Mouse (Mus musculus): Measurements from ENCODE around the gene Fgd3.

Fgd3 gene

DNA sequence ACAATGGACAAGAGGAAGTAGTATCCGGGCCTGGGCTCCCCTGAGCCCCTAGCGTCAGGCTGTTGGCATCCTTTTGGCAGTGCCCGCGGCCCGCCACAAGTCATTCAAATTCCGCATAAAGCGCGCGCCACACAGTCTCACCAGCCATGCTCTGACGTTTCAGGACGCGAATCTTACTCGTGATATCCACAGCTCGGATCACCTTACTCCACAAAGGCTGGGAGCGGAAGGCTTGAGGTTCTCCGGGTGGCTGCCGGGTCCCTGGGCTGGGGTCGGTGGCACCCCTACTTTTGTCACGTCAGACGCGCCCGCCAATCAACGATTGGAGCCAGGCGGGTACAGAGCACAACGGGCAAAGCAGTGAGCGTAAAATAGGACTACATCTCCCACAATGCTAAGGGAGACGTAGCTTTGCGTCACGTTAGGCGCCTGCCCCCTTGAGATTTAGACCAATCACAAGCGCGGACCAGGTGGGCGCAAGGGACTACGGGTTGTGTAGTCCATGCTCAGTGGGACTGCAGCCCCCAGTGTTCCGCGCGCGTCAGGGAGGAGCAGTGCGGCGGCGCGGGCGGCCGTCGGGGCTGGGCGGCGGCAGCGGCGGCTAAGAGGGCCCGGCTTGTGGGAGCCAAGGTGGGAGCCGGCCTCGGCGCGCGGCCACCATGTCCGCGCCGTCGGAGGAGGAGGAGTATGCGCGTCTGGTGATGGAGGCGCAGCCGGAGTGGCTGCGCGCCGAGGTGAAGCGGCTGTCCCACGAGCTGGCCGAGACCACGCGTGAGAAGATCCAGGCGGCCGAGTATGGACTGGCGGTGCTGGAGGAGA lies 21.1 kb upstream of the Fgd3 start, which contains the start of gene Bicd2:
TSS of gene Bicd2 (plus strand) at position 574 of the 819 bp plus-strand sequence.
- peak; percentile 98 for DNase-seq

DNA sequence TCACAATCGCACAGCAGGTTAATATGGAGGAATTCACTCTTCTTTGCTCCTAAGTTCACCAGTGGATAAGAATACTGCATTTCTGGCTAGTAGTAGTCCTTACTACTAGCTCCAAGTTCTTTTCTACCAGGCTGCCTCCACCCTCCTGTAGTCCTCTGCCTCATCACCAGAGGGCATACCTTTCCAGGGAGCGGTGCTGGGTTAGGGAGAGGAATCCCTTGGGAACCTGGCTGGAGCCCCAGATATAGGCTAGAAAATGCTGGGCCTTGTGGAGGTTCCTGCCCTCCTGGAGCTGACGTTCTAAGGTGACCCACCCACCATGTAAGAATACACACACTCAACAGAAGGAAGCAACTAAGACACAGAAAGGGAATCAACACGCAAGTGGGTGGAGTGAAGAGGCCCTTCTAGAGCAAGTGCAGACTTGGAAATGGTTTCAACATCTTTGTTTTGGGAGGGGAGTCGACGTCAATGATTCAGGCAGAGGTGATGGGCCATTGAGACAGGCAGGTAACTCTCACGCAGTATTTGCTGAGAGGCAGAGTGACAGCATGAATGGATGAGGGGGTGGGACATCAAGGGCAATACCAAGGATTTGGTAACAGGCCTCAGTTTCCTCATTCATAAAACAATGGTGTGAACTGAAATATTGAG lies 18.9 kb upstream of the Fgd3 start:
- DNase-seq = peak; percentile 48

DNA sequence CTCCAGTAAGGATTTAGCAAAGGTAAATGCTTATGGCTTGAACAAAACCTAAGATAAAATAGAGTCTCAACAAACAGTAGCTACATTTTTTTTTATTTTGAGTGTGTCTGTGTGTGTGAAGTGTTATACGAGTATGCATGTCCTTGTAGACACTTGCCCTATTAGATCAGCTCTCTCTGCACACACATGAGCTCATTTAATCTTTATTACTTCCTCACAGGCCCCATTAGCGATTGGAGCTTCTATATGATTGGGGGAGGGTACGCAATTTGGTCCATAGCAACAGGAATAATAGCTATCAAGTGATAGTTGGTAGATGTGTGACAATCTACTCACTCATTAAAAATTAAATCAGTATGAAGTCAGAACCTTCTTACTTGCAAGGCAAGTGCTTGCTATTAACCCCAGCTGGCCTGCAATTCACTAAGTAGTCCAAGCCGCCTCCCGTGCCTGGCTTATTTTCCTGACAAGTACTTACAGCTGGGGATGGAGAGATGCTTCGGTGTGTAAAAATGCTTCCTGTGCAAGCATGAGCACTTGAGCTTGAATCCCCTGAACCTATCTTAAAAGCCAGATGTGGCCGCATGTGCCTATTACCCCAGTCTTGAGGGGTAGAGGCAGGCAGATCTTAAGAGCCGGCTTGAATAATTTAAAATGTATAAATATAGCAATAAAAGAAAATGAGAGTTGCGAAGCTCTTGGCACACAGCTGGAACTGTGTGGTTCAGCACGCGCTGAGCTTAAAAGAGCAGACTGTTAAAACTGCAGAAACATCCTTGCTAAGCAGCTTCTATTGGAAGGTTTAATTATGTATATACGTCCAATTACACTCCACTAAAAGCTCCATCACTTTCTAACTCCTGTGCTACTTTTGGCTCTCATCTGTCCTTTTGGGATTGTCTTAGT lies 15.2 kb upstream of the Fgd3 start:
- DNase-seq = no peak

DNA sequence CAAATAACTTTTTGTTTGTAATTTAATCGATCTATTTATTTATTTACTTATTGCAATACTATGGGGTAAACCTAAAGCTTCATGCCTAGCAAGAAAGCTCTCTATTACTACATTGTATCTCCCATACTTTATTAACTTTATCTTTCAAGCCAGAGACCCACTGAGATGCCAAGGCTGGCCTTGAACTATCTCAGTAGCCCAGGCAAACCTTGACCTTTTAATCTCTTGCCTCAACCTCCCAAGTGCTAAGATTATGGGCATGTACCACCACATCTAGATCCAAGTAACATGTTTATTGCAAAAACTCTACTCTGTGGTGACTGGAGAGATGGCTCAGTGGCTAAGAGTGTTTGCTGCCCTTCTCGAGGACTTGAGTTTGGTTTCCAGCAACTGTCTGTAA lies 13.1 kb upstream of the Fgd3 start:
- DNase-seq = no peak

DNA sequence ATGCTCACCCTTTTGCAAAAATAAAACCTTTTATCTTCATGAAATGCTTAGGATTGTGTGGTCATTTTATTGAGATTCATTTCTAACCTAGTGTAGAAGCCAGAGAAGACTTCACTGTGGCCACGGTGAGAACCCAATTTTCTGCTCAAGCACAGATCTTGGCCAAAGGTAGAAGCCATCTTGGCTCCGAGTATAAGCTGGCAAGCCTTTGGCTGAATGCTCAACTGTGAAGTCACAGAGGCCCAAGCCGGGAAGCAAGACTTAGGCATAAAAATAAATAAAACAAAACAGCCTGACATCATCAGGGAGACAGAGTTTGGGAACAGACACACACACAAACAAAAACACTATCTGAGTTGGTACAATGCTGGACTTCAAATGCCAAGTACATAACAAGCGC lies 8.0 kb upstream of the Fgd3 start:
- DNase-seq = no peak

DNA sequence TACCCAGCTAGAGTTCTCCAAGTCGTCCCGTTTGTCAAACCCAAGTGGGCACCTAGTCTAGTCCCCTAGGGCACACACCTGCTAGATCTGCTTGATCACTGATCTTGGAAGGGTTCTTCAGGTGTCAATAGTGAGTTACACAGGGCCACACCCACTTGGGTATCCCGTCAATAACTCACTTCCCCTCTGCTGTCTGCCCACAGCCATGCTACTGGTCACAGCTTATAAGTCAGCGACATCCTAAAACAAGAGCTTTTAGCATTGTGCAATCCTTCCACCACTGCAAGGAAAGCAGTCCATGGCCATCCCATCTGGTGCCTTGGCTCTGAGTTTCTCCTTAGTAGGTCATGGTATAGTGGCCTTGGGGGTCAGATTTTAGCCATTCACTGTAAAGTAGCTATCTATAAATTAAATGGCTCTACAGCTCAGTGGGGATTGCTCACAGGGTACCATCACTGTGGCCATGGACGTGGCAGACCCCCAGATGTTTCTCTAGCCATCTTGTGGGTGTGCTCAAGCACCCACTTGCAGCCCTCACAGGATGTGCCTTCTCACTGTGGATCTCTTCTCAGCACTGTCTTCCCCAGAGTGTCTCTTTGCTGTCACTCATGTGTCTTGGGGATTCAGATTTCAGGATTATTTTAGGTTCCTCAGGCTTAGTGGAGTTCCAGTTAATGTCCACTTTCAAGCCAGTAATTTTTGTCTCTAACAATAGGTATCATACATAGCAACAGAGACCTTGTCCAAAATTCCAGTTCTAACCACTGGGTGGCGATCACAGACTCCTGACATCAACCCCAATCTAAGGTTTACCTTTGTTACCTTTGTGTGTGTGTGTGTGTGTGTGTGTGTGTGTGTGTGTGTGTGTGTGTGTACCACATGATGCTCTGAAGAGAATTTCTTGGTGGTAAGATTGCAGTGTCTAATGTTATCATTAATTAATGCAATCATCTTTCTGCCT lies 6.4 kb upstream of the Fgd3 start:
- DNase-seq = no peak

DNA sequence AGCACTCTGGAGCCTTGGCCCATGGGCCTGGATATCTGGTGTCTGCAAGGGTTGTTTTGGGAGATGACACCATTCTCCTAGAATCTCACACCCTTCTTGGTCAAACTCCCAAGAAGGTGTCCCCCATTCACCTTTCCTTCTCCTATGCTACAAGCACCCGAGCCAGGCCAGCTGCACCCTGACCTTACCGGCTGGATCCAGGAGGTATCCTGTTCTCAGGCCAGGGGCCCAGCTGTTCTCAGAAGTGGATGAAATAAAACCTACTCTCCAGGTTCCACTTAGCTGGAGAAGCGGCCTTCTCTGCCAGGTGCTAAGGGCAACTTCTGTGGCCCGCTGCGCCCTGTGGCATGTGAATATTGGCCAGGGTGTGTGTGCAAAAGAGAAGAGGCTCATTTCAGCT lies 4.8 kb upstream of the Fgd3 start:
- peak; percentile 50 for DNase-seq

DNA sequence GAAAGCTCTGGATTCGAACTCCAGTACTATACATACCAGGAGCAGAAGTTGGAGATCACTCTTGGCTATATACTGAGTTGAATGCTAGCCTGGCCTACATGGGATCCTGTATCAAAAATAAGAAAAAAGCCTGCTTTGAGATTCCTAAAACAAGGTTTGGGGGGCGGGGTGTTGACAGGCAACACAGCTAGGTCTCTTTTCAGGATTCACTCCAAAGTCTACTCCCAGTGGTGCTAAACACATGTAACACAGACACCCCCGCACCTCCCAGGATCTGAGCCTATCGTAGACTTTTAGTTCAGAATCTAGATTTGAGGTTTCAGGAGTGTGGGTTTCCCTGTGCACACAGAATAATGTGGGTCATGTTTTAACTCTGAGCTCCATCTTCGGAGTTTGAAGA lies 2.6 kb upstream of the Fgd3 start:
- no peak for DNase-seq

DNA sequence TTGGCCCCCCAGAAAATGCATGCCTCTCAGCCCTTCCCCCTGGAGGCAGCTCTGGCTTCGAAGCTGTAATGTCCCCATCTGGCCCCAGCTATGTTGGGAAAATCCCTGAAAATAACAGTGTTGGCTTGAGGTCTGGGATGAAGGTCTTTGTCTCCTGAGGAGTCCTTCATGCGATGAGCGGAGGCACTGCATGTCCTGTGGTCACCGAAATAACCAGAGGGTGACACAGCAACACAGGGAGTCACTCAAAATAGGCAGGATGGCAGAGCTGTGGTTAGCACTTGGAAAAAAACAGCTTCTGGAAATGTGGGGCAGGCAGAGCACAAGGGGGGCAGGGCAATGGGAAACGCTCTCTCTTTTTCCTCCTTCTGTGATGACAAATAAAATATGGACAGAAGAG lies 2.1 kb upstream of the Fgd3 start:
- no peak for DNase-seq

DNA sequence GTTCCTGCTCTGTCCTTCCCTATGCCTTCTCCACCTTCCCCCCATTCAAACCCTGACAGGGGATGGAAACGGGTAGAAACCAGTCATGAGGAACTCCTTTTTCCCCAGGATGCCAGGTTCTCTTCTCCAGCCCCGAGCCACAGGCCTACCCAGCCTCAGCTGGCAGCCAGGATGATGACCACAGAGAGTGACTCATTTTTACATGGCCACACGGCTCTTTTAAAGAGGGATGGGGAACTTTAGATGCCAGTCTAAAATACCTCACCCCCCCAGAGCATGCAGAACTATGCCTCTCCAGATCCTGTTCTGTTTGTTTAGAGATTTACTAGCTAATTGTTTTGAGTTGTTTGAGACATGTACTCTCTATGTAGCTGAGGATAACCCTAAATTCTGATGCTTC lies 1.3 kb upstream of the Fgd3 start:
- DNase-seq = no peak

DNA sequence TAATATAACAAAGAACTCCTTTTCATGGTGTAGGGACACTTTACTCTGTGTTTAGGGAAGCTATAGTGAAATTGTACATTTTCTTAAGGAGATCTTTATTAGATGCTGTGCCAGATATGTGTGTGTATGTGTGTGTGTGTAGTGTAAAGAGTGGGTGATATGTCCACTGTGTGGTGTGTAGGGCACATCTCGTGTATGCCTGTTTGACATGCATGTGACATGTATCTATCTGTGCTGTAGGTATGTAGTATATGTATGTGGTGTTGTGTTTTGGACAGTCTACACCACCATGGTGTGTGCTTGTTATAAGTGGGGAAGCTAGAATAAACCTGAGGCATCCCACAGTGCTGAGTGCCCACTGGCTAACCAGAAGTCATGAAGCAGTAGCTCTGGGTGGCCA lies 403 bp upstream of the Fgd3 start:
- no peak for DNase-seq

DNA sequence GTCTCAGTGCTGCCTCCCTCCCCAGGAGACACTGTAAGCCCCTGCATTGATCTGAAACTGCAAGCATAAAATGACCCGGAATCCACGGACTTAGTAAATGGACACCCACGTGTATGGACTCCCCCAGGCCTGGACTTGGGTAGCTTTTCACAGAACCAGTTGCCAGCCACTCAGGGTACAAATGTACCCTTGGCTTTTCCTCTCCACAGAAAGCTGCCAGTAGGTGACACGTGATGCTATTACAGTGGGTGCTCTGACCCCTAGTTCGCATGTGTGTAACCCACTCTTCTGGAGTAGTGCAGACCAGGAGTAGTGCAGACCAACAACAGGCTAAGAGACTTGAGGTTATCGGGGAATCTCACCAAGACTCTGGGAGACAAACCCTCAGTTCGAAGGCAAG lies 2.2 kb downstream of the Fgd3 start:
- no peak for DNase-seq

DNA sequence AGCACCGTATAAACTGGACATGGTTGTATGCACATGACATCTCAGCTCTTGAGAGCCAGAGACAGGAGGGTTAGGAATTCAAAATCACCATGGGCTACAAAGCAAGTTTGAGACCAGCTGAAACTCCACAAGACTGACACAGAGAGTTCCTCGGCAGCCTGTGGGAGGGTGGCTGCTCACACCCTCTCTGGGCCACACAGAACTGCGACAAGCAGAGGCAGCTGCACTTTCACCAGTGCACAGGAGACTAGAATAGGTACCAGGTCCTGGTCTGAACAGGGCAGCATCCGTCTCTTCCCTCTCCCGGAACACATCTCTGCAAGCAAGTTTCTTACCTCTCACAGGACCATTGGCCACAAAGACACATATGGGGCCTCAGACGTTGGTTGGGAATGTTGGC lies 2.6 kb downstream of the Fgd3 start:
- no peak for DNase-seq

DNA sequence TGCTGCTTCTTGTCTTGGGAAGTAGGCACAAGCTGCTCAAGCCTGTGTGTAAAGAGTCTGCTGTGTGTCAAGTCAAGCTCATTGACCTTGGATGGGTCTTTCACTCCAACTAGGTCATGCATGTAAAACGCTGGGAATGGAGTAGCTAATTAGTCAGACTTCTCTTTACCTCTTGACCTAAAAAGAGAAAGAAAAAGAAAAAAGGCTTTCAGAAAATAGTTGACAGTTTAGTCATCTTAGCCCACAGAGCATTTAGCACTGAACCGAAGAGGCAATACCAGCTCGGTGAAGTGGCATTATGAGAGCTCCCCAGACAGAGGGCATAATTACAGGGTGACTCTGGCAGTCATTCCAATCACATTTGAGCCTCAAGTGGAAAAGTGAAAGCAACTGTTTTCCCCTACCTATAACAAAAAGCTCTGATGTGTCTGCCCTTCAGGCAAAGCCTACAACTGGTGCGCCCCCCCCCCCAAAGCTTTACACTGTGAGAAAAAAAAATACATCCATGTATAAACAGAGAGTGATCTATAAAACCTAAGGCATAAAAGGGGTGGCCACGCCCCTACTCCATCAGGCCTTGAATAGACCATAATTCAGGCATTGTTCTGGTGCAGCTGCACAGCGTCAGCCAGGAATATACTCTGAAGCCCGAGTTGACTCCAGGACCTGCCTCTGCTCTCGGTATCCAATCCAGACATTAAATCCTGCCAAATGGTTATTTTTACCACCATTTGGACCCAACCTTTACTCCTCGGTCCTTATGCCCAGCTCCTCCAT lies 3.5 kb downstream of the Fgd3 start:
- no peak for DNase-seq

DNA sequence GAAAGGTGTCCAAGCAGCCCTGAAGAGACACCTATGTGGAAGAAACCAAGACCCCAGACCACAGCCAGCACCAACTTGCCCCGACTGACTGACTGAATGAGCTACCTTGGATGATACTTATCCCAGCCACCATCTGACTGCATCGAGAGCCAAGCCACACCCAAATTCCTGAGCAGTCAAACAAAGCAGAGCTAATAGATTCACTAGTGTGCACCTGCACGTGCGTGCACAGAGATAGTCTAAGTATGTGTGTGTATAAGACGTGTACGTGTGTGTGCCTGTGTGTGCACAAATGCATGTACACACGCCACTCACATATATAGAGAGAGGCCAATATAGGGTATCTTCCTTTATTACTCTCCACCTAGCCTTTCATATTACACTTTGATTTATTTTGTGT lies 8.5 kb downstream of the Fgd3 start:
- no peak for DNase-seq

DNA sequence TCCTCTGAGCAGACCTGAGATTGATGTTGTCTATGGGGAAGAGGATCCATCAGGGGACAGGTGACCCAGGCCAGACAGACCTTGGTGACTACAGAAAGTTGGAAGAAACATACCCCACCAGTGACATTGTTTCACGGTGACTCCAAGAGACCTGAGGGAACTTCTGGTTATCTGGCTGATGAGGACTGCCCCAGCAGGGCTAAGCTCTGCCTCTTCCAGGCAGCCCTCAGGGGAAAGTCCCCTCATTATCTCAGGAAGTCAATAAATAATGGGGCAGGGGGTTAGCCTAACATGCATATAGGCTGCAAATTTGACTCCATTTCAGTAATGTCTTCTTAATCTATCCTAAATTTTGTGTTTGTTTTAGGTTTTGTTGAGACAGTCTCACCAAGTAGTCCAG lies 10.6 kb downstream of the Fgd3 start:
- DNase-seq = no peak

DNA sequence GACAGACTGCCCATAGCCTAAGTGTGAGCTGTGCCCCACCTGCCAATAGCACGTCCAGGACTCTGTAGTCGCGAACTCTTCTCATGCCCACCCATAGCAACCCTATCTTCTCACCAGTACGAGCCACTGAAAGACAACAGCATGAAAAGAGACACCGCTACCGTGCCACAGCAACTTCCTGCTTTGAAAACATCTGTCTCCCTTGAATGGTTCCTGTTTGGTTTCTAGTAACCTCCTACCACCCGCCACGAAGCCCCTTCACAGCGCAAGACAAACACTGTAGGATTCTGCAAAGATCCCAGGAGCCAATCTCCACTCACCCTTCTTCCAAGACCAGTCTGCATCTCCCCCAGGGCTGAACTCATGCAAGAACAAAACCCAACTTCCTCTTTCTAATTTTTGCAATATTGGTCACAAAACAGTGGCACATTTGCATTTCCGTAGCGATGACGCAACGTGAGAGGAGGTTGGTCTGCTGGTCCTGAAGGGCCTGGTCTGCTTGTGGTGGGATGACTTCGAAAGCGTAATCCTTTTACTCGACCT lies 11.2 kb downstream of the Fgd3 start:
- DNase-seq = no peak

DNA sequence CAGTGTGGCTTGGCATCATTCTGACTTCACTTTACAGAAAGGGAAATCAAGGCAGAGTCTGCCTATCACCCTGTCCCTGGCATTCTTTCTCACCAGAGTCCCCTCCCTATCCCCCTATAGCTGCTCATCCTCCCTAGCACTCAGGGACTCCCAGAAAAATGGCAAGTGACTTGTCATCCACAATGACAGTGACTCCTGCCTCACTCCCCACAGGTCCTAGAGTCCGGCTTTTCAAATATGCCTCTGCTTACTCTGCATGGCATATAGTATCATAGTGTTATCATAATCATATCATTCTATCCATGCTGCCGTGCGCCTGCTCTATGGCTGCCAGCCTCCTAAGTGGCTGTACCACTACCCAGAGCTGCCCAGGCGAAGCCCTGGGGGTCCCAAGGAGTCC lies 11.9 kb downstream of the Fgd3 start:
- no peak for DNase-seq

DNA sequence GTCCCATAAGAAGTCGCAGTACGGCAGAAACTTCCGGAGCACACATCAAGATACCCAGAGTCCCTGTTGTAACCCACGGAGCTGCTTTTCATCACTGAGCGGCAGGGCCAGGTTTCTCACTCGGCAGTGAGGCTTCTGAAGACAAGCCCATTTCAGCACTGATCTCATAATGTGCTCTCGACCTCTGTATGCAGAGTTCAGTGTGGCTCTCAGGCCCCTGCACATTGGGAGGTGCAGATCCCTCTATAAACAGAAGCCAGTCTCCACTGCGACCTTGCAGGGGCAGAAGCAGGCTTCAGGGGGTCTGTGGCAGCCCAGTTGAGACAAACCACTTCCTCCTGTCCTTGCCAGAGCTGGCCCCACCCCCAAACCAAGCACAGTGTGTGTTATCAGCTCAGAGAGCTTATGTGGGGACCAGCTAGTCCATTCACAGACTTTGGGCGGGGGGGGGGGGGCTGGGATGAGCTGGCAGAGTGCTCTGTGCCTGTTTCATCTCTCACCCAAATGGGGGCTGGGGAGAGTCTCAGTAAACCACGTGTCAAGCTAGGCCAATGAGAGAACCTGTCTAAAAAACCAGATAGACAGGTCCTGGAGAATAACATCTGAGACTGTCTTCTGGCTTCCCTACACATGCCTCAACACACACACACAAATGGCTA lies 12.7 kb downstream of the Fgd3 start:
- DNase-seq = no peak

DNA sequence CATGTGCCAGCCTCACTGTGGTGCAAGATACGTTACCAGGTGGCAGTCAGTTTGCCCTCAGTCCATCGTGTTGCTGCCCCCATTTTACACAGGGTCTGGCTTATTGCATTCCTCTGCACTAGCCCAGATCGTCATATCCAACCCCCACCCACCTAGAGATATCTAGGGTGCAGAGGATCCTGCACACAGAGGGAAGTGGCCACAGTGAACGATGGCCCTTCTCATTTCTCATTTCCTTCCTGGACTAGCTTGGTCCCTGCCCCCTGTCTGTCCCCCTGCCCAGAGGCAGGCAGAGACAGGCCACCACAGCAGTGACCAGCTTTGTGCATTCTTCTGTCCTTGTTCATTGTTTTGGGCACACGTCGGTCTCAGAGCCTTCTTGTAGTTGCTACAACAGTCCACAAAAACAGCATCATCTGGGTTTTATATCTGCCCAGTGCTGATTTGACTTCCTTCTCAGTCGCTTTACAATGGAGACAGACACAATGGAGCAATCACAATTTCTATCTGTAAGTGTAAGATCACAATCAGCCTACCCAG lies 13.3 kb downstream of the Fgd3 start:
- no peak for DNase-seq
